Mouse (Mus musculus): ENCODE data around the gene Usp47. TPM values are rescaled to one million over a fixed set of nuclear protein-coding genes. Genes with fewer than 3 reads are reported as not detected.
A peak's percentile ranks its signal among the peaks of the same experiment; 100 is the strongest.

The Usp47 gene
- total and polyA plus RNA-seq, 3 experiments, result 5.2 to 64.5 (median 58.8) TPM

- DNase-seq, result no peak
Observed at GRCm38 (mm10) chr7:112155194-112155593, 131.9 kb downstream of the Usp47 start.

- DNase-seq, result no peak
Observed at GRCm38 (mm10) chr7:112157584-112158315, 134.4 kb downstream of the Usp47 start.

GRCm38 (mm10) chr7:112158316-112158741 lies 135.0 kb downstream of the Usp47 start:
- peak; percentile 27 for DNase-seq

- no peak for DNase-seq
Observed at GRCm38 (mm10) chr7:112158942-112159341, 135.6 kb downstream of the Usp47 start, which contains the start of gene Dkk3. Dkk3 (minus strand) TSS chr7:112159057.

- no peak for DNase-seq
Observed at GRCm38 (mm10) chr7:112159835-112160234, 136.5 kb downstream of the Usp47 start.

Other genes starting within 250 kb of the Usp47 start
- gene Galnt18, start 243.5 kb upstream of the Usp47 start, total RNA-seq (2021), result 10 to 100 TPM; 11.6 to 18.3 TPM
- 20.5 and 22.3 TPM in 2 replicates for gene Galnt18, start 243.5 kb upstream of the Usp47 start, polyA plus RNA-seq (2012; rRNA removed)
- gene Dkk3, start 135.6 kb downstream of the Usp47 start, total RNA-seq (2021), result 10 to 100 TPM; 18.9 to 21.6 TPM
- gene Dkk3, start 135.6 kb downstream of the Usp47 start, polyA plus RNA-seq (2012; rRNA removed), result 13.1 and 14.2 TPM in 2 replicates
- 10 to 100 TPM; 10.6 to 14.3 TPM for gene Mical2, start 202.4 kb downstream of the Usp47 start, total RNA-seq (2021)
- 3.8 and 4.1 TPM in 2 replicates for gene Mical2, start 202.4 kb downstream of the Usp47 start, polyA plus RNA-seq (2012; rRNA removed)

Data from adrenal gland, adult 2 months (tissue).